Mouse (Mus musculus): ENCODE measurements at regions not wholly inside any gene's neighbourhood (a gene's known extent, or its start where the extent isn't known, plus 50 kb on each side); places are given as distances from the start of the nearest gene placed in this dataset.

DNA sequence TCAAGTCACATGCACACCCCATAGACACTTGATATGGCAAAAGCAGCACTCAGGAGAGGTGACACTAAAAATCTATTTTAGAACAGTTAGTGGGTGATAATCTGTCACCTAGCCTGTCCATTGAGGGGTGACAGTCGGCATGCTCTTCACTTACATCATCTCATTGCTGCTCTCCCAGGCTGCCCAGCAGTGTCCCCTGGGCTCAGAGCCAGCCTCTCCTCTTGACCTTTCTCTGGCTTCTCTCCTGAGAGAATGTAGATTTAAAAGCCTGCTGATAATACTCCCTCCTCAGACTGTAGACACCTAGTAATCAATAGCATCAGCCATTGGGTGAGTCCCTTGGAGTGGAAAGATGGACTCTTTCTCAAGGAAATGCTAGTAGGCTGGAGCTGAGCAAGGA is 70.7 kb upstream of the Sertad2 start:
- TF ChIP-seq CTCF (IDR thresholded peaks at IDR 0.05; ENCODE audit: low read depth, low read length) (no peak), POLR2AphosphoS5 (IDR thresholded peaks at IDR 0.05; ENCODE audit: insufficient replicate concordance, low read depth, low read length) (no peak)

Measured in G1E (cell line).